Mouse (Mus musculus) spleen, adult 2 months (tissue): ENCODE measurements at regions not wholly inside any gene's neighbourhood (a gene's known extent, or its start where the extent isn't known, plus 50 kb on each side); places are given as distances from the start of the nearest gene placed in this dataset.

Experiments
- CTCF ChIP-seq: fragments of 200-500 bp; IDR thresholded peaks from 2 replicates; pipeline ENCODE4 v1.5.1; 2011; ENCODE audit warnings: mild to moderate bottlenecking, inconsistent platforms; ENCODE audit not compliant: insufficient read depth, insufficient read length, insufficient replicate concordance; ENCODE audit errors: extremely low read depth
- POLR2A ChIP-seq: fragments of 200-500 bp; IDR thresholded peaks from 2 replicates; pipeline ENCODE4 v1.6.1; 2011; ENCODE audit warnings: low read depth, low read length, inconsistent platforms

DNA sequence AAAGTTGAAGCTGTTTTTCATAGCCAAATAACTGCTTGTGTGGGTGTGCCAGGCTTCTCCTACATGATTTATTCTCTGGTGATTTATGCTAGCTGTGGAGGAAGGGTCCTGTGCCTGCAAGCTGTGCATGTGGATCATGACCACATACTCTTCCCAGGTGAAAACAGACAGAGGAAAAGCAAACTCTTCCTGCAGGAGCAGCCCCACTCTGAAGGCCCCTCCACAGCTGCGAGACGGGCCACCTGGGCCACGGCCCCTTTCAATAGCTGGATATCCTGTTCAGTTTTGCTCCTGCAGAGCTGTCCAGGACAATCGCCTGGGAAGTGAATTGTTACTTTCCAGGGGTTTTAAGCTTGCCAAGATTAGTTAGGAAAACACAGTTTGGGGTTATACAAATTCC, 722.3 kb upstream of the Marcks start:
- TF ChIP-seq POLR2A, result no peak
- TF ChIP-seq CTCF, result no peak
